Mouse (Mus musculus) heart, postnatal 0 days (tissue): ENCODE data around the gene Syk. TPM values are rescaled to one million over a fixed set of nuclear protein-coding genes. Genes with fewer than 3 reads are reported as not detected.

Experiments used
- ATAC-seq: fragments of 200-750 bp; cut with Nextera tagmentation; 2 replicates; pipeline ENCODE4 v1.8.0; 2017; ENCODE audit warnings: low read depth, moderate number of reproducible peaks, moderate library complexity; ENCODE audit not compliant: insufficient read depth
- DNase-seq: peaks from one replicate; pipeline ENCODE4 v3.0.0-alpha.2; 2016; ENCODE audit warnings: low spot score
- H3K27ac ChIP-seq: fragments of 300-500 bp; sonication (generic); 2 replicates; pipeline ENCODE4 v1.5.1; 2014; ENCODE audit warnings: low read depth, mild to moderate bottlenecking
- H3K27me3 ChIP-seq: fragments of 300-500 bp; sonication (generic); 2 replicates; pipeline ENCODE4 v1.6.1; 2014; ENCODE audit warnings: low read length, mixed read lengths; ENCODE audit not compliant: control insufficient read depth, insufficient read depth
- H3K36me3 ChIP-seq: fragments of 300-500 bp; sonication (generic); replicated peaks from 2 replicates; pipeline ENCODE4 v1.6.1; 2014; ENCODE audit warnings: low read length, mixed read lengths; ENCODE audit not compliant: control insufficient read depth, insufficient read depth
- H3K4me1 ChIP-seq: fragments of 300-500 bp; sonication (generic); 2 replicates; pipeline ENCODE4 v1.6.1; 2014; ENCODE audit warnings: antibody characterized with exemption; ENCODE audit not compliant: control insufficient read depth, insufficient read depth
- H3K4me2 ChIP-seq: fragments of 300-500 bp; sonication (generic); 2 replicates; pipeline ENCODE4 v1.6.1; 2014; ENCODE audit warnings: low read depth, mild to moderate bottlenecking, low read length, moderate library complexity
- H3K4me3 ChIP-seq: fragments of 300-500 bp; sonication (generic); 2 replicates; pipeline ENCODE4 v1.5.1; 2014; ENCODE audit warnings: low read depth, low read length
- H3K9ac ChIP-seq: fragments of 300-500 bp; sonication (generic); replicated peaks from 2 replicates; pipeline ENCODE4 v1.6.1; 2014; ENCODE audit warnings: low read depth, low read length, mixed read lengths
- H3K9me3 ChIP-seq: fragments of 300-500 bp; sonication (generic); replicated peaks from 2 replicates; pipeline ENCODE4 v1.6.1; 2016; ENCODE audit warnings: low read length; ENCODE audit not compliant: control insufficient read depth
- CTCF ChIP-seq: IDR thresholded peaks from 2 replicates; pipeline ENCODE4 v1.5.1; 2016; ENCODE audit warnings: antibody characterized with exemption, control low read depth, low read depth
- EP300 ChIP-seq: IDR thresholded peaks from 2 replicates; pipeline ENCODE4 v1.6.1; 2016; ENCODE audit warnings: antibody characterized with exemption, low read depth
- WGBS: fragments of 180-500 bp; shearing (Covaris S2); extraction: QIAGEN DNeasy Blood & Tissue Kit; methylation state at CpG from one replicate; pipeline ENCODE4 v1.1.7; 2014; 5-methylcytosine and 5-hydroxymethylcytosine counted together
- polyA plus RNA-seq: library from polyadenylated mRNA; unstranded; fragments of >200 nt; fragmentation: Nextera tagmentation; extraction: Ambion mirVana; gene quantifications from 2 replicates; pipeline ENCODE4 v1.2.1, GENCODE M21; 2015
- total RNA-seq: library from RNA; depleted of rRNA; stranded (reverse); fragments of >200 nt; gene quantifications from 2 replicates; pipeline ENCODE4 v1.2.3, GENCODE M21; 2014; ENCODE audit warnings: low replicate concordance

Gene Syk
- total and polyA plus RNA-seq, 2 experiments from 2014 or later: 5.7 to 18.3 TPM

GRCm38 (mm10) chr13:52582506-52582877, 481 bp upstream of the Syk start:
- WGBS: 30% methylated on average over 9 of the region's 9 CpGs
- Histone ChIP-seq H3K36me3 (no peaks in the 10 kb centered on the region), H3K4me3 (peak overlapping the region; percentile 63), H3K4me2 (peak overlapping the region; percentile 85), H3K9me3 (no peaks in the 10 kb centered on the region), H3K27me3 (no peaks in the 10 kb centered on the region), H3K9ac (peak overlapping the region; percentile 61; the same call in 1 of the 2 replicates), H3K4me1 (peaks cover 11% of the 10 kb centered on the region), H3K27ac (peak overlapping the region; percentile 74; the same call in 1 of the 2 replicates)
- DNase-seq (no peak), ATAC-seq (no peak)
- no peak for TF ChIP-seq EP300
- no peak for TF ChIP-seq CTCF

- 18% methylated on average over 13 of the region's 13 CpGs for WGBS
- peak overlapping the region; percentile 85 for H3K4me2 ChIP-seq
- DNase-seq (no peak), ATAC-seq (no peak)
- H3K9me3 ChIP-seq: no peaks in the 10 kb centered on the region
- peak overlapping the region; percentile 63 for H3K4me3 ChIP-seq
- H3K4me1 ChIP-seq: peaks cover 9% of the 10 kb centered on the region
- peak overlapping the region; percentile 74 for H3K27ac ChIP-seq
- H3K9ac ChIP-seq: peak overlapping the region; percentile 61
- H3K27me3 ChIP-seq: no peaks in the 10 kb centered on the region
- H3K36me3 ChIP-seq: no peaks in the 10 kb centered on the region
- TF ChIP-seq EP300 (no peak), CTCF (no peak)
Measured at GRCm38 (mm10) chr13:52583943-52584562, 1.1 kb downstream of the Syk start.

GRCm38 (mm10) chr13:52584654-52585455, 1.9 kb downstream of the Syk start:
- Histone ChIP-seq H3K9ac (peak overlapping the region; percentile 40; the same call in 1 of the 2 replicates), H3K27ac (peak overlapping the region; percentile 61)

GRCm38 (mm10) chr13:52587761-52588160, 4.8 kb downstream of the Syk start:
- Histone ChIP-seq H3K4me2 (no peak overlapping the region), H3K36me3 (no peaks in the 10 kb centered on the region), H3K4me3 (no peak overlapping the region), H3K9me3 (no peaks in the 10 kb centered on the region), H3K27me3 (no peaks in the 10 kb centered on the region), H3K27ac (no peak overlapping the region), H3K4me1 (peaks cover 9% of the 10 kb centered on the region), H3K9ac (no peak overlapping the region)
- DNase-seq (no peak), ATAC-seq (no peak)
- TF ChIP-seq EP300 (no peak), CTCF (no peak)
- 67% methylated on average over 4 of the region's 4 CpGs for WGBS

More at GRCm38 (mm10) chr13:52584654-52585455, 1.9 kb downstream of the Syk start:
- Histone ChIP-seq H3K9me3 (no peaks in the 10 kb centered on the region), H3K4me1 (peaks cover 9% of the 10 kb centered on the region), H3K4me3 (peak overlapping the region; percentile 41), H3K27me3 (no peaks in the 10 kb centered on the region), H3K4me2 (peak overlapping the region; percentile 64), H3K36me3 (no peaks in the 10 kb centered on the region)
- WGBS: 27% methylated on average over 17 of the region's 17 CpGs
- ATAC-seq (no peak), DNase-seq (peak; percentile 65)
- TF ChIP-seq EP300 (no peak), CTCF (no peak)

GRCm38 (mm10) chr13:52589043-52589442, 6.1 kb downstream of the Syk start:
- Histone ChIP-seq H3K27ac (no peak overlapping the region), H3K4me1 (peaks cover 9% of the 10 kb centered on the region), H3K27me3 (no peaks in the 10 kb centered on the region), H3K4me3 (no peak overlapping the region), H3K9ac (no peak overlapping the region), H3K36me3 (no peaks in the 10 kb centered on the region), H3K9me3 (no peaks in the 10 kb centered on the region), H3K4me2 (no peak overlapping the region)
- ATAC-seq (no peak), DNase-seq (no peak)
- WGBS: 83% methylated on average over 4 of the region's 4 CpGs
- TF ChIP-seq CTCF: no peak
- no peak for TF ChIP-seq EP300
